Mouse (Mus musculus): ENCODE data around the gene Hist2h3c1. TPM values are rescaled to one million over a fixed set of nuclear protein-coding genes. Genes with fewer than 3 reads are reported as not detected.
A peak's percentile ranks its signal among the peaks of the same experiment; 100 is the strongest.
"Not testable (repeated sequence)": the region's sequence is repeated elsewhere in the genome, so short reads cannot be mapped to it uniquely, and the experiment has no call there.

The Hist2h3c1 gene
- not detected for polyA plus RNA-seq (2017; shearing (Covaris generic))

DNA sequence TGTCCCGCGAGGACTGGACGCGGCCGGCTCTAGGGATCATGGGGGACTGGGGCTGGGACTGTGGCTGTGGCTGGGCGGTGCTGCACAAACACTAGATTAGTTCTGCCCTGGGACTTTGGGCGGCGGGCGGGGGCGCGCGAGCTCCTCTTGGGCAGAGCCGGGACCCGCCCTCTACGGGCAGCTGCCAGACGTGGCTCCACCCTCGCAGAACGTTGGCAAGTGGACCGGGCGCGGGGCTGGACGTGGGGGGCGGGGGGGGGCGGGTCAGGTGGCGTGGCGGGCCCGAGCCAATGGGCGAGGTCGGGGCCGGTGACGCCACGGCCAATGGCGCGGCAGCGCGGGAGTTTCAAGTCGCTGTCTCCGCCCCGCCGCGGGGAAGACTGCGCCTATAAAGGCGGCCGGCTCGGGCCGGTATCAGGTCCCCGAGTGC, at the start of gene Hist2h3c1:
TSS of gene Hist2h3c1 (plus strand) at position 259 of the 430 bp plus-strand sequence.
- ATAC-seq = peak; percentile 53

DNA sequence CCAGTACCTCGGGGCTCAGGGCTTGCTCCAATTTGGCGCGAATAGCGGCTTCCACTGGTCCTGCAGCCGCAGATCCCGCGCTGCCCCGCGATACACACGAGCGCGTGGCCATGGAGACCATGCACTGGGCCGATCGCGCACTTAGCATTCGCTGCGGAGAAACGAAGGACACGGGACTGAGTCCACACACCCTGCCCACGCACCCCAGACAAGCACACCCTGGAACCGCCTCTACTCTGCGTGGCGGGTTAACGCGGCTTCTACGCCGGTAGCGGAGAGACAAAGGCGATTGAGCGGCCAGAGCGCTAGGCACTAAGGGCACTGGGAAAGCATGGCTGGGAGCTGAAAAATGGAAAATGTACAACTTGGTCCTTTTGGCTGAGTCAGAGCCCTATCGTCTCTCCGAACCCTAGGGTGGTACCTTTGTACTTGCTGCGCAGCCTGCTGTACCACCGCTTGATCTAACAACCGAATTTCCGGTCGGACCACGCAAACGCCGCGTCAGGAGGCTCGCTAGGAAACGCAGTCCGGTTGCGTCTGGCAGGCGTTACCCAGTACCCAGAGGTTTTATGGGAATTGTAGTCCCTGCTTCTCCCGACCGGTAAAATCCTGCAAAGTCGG, 49.2 kb upstream of the Hist2h3c1 start:
- peak; percentile 85 for ATAC-seq

DNA sequence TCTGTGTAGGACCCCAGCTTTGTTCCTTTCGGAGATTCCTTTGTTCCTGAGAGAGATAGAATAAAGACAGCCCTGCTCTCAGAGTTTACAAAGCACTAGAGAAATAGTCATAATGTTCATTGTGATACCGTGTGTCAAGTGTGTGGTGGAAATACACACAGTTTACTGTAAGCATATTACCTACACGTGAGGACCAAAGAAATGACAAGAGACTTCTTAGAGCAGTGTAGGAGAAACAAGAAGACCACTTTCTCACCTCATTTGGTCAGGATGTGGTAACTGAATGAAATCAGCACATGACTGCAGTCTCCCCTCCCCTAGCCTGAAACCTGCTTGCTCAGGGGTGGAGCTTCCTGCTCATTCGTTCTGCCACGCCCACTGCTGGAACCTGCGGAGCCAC, 48.3 kb upstream of the Hist2h3c1 start:
- ATAC-seq = peak; percentile 86

DNA sequence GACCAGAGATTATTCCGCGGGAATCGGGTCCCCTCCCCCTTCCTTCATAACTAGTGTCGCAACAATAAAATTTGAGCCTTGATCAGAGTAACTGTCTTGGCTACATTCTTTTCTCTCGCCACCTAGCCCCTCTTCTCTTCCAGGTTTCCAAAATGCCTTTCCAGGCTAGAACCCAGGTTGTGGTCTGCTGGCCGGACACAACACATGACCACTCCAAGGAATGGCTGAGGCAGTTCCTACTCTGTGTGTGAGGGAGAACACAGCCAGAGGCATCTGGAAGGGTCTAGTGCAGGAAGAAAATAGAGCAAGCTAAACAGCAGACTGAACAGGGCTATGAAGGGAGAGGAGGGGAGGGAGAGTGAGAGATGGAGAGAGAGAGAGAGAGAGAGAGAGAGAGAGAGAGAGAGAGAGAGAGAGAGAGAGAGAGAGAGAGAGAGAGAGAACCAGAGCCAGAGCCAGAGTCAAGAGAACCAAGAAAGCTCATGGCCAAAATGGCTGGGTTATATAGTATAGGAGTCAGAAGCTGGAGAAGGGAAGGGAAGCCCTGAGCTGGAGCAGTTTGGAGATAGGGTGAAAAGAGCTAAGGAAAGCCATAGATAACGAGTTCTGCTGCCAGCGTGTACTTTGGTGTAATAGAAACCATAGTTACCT, 47.8 kb upstream of the Hist2h3c1 start:
- ATAC-seq = not testable (repeated sequence)

DNA sequence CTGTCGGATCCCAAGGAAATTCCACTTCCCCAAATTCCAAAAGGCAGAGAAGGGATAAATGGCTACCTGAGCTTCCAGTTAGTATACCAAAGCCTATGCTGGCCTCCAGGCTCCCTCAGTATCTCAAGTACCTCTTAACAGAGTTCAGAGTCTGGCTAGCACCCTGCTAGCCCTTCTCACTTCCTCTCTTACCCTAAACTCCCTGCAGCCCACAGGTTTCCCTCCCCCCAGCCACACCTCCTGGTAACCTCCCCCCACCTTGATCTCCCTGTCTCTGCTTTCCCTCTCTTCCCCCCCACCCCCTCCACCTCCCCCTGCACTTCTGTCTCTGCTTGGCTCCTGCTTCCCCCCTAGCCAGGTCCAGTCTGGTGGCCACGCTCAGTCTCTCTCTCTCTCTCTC, 46.8 kb upstream of the Hist2h3c1 start:
- no peak for ATAC-seq

DNA sequence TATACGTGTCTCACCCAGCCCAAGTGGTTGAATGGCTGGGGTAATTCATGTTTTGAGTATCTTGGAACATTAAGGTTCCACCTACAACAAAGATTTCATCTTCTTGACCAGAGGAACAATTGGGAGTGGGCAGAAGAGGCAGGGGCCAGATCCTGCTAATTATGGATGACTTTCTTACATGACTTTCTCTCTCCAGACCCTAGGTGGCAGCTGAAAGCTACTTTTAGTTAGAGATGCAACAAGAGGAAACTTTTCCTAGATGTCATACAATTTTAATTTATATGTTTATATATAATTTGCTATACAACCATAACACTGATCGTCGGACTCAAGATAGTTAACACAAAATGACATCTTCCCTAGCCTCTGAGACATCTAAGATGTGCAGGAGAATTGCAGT, 38.7 kb upstream of the Hist2h3c1 start:
- ATAC-seq = no peak

DNA sequence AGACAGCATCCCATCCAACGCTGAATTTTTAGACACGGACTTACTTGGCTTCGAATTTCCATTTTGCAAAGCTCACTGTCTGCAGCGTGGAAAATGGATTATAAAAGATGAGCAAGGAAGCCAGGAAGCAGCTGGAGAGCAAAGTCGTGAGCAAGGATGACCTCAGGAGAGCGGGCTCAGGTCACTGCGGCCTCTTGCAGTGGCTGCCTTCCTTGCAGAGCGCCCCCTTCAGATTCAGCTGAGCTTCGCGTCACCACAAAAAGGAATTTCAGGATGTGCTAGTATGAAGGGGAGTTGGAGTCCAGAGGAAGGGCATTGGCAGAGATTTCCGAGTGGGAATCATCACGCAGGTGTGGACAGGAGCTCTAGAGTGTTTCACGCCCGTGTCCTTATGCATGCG, 37.2 kb upstream of the Hist2h3c1 start:
- ATAC-seq = no peak

DNA sequence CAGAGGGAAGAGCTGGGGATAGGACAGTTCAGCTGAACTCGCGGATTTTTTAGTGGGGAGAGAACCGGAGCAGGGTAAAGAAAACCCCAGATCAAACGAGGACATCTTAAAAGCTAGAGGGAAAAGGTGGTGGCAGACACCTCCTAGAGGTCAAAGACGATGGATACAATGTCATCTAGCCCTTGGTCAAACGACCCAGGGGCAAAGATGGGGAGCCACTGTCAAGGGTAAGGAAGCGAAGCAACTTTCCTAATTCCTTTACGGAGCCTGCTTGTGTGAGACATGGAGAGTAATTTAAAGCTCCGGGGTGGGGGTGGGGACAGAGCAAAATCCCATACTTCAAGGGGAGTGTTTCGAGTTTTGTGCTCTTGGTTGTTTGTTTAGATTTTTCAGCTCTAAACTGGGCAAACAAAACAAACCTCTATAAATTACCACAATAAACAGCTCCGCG, 27.3 kb upstream of the Hist2h3c1 start:
- ATAC-seq = peak; percentile 19

DNA sequence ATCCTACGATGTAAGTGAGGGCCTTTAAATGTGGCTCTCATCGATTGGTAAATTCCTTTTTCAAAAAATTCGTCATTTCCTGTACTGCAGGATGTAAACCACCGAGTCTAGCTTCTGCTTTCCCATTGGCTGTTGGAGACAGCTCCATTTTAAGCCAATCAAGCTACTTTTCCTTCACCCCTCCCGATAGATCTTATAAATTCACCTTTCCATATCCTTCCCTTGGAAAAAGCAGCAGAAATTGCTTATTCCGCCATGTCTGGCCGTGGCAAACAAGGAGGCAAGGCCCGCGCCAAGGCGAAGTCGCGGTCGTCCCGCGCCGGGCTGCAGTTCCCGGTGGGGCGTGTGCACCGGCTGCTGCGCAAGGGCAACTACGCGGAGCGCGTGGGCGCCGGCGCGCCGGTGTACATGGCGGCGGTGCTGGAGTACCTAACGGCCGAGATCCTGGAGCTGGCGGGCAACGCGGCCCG, 26.8 kb upstream of the Hist2h3c1 start, which contains the start of the genes Bola1 and Hist2h2ab:
TSS of gene Bola1 (minus strand) at position 49 of the 470 bp plus-strand sequence.
TSS of gene Hist2h2ab (plus strand) at position 205 of the 470 bp plus-strand sequence.
- ATAC-seq = peak; percentile 77

DNA sequence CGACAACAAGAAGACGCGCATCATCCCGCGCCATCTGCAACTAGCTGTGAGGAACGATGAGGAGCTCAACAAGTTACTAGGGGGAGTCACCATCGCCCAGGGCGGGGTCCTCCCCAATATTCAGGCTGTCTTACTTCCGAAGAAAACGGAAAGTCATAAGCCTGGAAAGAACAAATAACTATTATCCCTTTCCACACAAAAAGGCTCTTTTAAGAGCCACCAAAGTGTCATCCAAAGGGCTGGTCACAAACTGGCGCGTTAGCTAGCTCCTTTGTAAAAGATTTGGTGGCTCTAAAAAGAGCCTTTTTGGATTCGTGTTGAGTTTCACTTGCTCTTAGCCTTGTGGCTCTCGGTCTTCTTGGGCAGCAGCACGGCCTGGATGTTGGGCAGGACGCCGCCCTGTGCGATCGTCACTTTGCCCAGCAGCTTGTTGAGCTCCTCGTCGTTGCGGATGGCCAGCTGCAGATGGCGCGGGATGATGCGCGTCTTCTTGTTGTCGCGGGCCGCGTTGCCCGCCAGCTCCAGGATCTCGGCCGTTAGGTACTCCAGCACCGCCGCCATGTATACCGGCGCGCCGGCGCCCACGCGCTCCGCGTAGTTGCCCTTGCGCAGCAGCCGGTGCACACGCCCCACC, 26.2 kb upstream of the Hist2h3c1 start:
- peak; percentile 9 for ATAC-seq

DNA sequence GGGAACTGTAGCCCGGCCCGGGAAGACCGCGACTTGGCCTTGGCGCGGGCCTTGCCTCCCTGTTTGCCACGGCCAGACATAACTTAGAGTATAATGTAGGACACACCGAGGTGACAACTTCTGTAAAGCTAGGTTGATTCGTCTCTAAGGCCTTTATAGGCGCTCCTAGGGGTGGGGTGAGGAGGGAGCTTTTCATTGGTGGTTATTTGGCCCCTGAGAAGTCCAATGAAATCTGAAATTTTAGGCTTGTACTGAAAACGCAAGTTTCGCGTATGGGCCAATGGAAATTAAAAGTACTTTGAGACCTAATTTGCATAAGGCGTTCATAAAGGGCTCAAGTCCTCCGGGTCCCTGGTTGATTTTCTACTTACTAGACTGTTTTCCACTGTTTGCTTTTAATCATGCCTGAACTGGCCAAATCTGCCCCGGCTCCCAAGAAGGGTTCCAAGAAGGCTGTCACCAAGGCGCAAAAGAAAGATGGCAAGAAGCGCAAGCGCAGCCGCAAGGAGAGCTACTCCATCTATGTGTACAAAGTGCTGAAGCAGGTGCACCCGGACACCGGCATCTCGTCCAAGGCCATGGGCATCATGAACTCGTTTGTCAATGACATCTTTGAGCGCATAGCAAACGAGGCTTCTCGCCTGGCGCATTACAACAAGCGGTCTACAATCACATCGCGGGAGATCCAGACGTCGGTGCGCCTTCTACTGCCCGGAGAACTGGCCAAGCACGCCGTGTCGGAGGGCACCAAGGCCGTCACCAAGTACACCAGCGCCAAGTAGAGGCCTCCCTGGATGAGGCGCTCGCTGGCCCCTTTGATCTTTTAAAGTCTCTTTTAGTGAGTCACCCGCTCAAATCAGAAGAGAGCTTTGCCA, 25.5 kb upstream of the Hist2h3c1 start, which contains the start of the genes Hist2h2ac and Hist2h2be:
TSS of gene Hist2h2ac (minus strand) at position 116 of the 875 bp plus-strand sequence.
TSS of gene Hist2h2be (plus strand) at position 355 of the 875 bp plus-strand sequence.
- peak; percentile 79 for ATAC-seq

DNA sequence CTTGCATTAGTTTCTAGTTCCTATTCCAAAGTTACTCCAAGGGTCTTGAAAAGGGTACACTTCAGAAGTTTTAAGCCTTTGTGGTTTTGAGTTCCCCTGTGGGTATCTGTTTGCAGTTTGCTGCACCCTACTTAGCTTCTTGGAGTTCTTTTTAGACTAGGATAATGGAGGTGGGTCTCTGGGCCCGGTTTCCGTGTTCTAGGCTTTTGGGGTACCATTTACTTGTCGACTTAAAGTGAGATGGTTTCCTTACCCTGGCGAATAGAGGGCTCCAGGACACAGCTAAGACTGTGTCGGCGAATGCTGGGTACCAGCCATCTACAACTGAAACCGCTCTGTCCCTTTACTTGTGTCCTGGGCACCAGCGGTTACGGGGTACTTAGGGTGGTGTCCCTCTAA, 24.8 kb upstream of the Hist2h3c1 start:
- ATAC-seq = no peak

DNA sequence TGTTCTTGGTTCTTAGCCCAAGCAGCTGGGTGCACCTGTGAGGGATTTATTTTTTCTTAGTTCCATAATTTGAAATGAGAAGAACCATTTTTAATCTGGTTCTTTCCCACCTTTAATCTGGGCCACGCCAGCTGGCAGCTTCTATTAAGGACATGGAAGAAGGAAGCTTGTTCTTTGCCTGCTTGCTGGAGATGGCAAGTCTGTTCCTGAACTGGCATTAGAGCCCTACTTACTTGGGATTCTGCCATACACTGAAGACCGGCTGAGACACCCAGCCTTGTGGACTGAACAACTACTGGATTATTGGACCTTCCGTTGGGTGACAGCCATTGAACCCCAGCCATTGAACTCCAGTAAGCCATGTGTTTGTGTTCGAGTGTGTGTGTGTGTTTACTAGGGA, 23.7 kb upstream of the Hist2h3c1 start:
- ATAC-seq = no peak

DNA sequence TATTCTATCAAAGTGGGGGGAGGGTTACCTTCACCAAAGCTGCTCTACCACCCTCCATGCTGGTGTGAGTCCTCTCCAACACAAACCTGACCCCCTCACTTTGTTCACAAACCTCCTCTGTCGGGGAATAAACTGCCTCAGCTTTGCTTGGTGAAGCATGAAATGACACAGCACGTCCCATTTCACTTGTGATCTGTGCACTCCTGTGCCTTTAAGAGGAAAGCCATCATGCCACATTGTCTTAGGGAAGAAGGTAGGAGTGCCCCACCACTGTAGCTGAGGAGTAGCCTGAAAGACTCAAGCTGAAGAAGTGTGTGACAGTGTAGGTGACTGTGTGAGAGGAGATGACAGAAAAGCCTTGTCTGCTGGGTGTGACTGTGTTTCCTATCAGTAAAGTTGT, 21.1 kb upstream of the Hist2h3c1 start:
- ATAC-seq = no peak

DNA sequence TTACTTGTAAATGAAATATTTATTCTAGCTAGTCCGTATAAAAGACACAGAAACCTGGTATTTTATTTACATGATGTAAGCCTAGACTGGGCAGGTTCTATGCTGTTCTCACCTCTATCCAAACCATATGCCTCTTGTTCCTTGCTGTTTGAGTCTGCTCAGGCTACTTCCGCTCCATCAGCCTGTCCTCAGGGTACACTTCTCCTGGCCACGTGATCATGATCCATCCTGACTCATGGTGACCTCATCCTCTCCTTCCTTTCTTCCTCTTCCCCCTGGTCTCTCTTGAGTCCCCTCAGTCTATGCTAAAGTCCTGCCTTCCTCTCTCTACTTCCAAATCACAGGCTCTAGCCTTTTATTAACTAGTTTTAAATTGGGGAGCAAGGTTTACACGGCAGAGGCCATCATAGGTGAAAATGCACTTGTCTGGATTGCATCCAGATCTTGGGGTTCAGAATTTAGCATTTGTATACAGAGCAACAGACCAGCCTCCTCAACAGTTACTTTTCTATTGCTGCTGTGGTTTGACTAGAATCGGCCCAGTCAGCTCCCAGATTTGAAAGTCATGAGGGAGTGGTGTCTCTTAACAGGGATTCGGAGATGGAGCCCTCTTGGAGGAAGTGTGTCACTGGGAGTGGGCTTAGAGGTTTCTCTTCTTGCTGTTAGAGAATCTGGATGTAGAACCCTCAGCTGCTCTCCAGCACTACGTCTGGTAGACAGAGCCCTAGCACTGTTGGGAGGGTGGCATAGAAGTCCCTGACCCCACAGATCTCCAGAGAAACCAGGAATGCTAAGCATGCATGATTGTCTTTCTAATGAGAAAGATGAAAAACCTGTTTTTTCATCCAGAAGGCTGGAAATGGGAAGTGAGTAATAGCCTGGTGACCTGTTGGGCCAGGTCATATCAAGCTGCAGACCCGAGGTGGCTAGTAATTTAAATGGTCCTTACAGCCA, 19.5 kb upstream of the Hist2h3c1 start:
- no peak for ATAC-seq

DNA sequence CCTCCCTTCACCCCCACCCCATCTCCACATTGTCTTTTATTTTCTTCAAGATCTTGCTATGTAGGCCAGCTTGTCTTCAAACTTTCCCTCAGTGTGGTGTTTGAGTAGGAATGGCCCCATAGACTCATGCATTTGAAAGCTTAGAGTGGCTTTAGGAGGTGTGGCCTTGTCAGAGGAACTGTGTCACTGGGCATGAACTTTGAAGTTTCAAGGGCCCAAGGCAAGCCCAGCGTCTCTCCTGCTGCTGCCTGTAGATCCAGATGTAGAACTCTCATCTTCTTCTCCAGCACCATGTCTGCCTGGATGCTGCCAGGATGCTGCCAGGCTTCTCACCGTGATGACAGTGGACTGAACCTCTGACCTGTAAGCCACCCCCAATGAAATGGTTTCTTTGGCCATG, 17.7 kb upstream of the Hist2h3c1 start:
- no peak for ATAC-seq

DNA sequence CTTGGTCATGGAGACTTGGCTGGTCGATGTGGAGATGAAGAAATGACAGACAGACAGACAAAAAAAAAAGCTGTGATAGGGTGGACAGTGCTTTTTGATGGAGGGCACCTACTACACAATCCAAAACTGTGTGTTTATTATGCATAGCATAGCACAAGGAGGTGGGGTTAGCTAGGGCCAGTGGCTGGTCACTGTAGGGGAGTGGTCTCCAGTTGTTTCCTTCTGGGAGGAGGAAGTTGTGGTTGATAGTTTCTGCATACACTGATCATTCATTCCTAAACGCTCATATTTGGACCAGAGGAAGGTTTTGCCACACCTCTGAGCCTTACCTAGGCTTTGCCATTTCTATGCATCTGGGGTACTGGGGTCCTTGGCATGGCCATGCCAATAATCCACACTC, 16.1 kb upstream of the Hist2h3c1 start:
- no peak for ATAC-seq

DNA sequence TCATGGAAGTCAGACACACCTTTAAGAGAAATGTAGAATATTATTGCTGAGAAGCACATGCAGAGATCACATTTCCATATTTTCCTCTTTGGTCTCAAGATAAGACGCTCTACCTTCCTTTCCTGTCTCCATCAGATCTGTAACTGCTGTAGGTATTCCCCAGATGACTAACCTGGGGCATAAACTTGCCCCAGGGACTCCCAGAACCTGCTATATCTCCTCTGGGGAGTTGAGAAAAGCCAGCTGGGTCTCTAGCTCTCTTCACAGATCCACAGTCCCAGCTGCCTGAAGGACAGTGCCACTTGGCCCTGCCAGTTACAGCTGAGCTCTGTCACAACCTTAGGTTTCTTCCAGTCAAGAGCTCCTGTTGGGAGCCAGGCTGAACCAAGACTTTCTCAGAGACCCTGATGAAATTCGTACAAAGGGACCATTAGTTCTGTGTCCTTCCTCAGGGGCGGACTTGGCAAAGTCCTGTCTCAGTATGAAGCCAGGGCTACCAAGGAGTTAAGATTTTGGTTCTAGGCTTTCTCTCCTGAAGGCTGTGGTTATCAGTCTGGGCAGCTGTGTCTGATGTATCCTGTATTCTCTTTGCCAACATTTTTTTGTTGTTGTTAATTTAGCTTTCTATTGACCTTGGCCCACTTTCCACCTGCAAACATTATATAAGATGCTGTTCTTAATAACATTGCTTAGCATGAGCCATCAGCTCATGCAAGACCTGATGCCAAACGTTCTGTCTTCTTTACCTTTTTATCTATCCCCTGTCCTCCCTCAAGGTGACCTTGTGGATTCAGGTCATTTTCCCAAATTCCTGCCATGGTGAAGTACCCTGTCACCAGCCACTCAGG, 15.4 kb upstream of the Hist2h3c1 start:
- no peak for ATAC-seq

DNA sequence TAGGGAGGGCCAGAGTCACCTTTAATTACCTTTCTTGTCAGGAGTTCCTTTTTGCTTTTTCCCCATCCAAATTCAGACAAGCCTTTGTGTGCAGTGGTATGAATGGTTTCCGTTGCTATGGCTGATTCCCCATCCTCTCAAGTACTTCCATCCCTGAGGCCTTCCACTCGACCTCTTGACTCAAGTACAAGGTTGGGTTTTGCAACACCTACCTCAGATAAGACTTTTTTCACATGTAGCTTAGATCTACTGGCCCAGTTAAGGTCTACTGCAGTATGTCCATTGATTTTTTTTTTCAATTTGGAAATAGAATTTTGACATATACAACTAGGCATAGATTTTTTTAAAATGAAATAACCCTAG, 14.7 kb upstream of the Hist2h3c1 start:
- no peak for ATAC-seq

DNA sequence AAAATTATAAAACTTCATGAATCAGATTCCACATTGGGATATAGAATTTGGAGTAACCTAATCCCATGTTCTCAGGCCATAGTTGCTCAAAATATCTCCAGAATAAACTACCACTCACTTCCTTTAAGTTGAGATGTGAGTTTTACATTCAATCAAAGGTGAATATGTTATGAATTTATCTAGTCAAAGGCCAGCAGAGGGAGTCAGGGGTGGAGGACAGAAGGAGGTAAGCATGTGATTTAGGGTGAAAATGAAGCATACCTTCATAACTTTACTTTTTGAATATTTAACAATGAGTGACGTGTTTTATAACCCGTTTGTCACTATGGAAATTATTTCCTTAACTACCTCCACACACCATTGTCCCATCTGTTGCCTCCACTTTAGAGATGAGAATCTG, 11.6 kb upstream of the Hist2h3c1 start:
- ATAC-seq = no peak
